Mouse (Mus musculus) liver, embryonic 14.5 days (tissue): Measurements from ENCODE around the gene Ybx3.

Experiments used
- CTCF ChIP-seq: IDR thresholded peaks from 2 replicates; pipeline ENCODE4 v1.5.1; 2016; ENCODE audit warnings: antibody characterized with exemption, low read depth, control low read depth
- EP300 ChIP-seq: IDR thresholded peaks from 2 replicates; pipeline ENCODE4 v1.6.1; 2016; ENCODE audit warnings: antibody characterized with exemption, low read depth

GRCm38 (mm10) chr6:131364353-131364752 lies 23.9 kb downstream of the Ybx3 start:
- TF ChIP-seq EP300: peak; percentile 73
- no peak for TF ChIP-seq CTCF
